Mouse (Mus musculus): ENCODE measurements at regions not wholly inside any gene's neighbourhood (a gene's known extent, or its start where the extent isn't known, plus 50 kb on each side); places are given as distances from the start of the nearest gene placed in this dataset.

- no peaks in the 10 kb centered on the region for H3K4me1 ChIP-seq (ENCODE audit: control insufficient read depth, insufficient read depth, low read length)
- ATAC-seq (ENCODE audit: low FRiP score) (no peak), DNase-seq (ENCODE audit: low spot score, missing footprints) (peak; percentile 60)
- no peaks in the 10 kb centered on the region for H3K27me3 ChIP-seq (ENCODE audit: control insufficient read depth, insufficient read depth, low read length)
- no peak overlapping the region for H3K4me2 ChIP-seq
- 89% methylated on average over 7 of the region's 7 CpGs for WGBS
- no peaks in the 10 kb centered on the region for H3K36me3 ChIP-seq (ENCODE audit: control insufficient read depth, insufficient read depth, low read length)
- no peak overlapping the region for H3K9ac ChIP-seq (ENCODE audit: low read length)
- H3K9me3 ChIP-seq (ENCODE audit: control insufficient read depth, low read length) = no peaks in the 10 kb centered on the region
- no peak overlapping the region for H3K27ac ChIP-seq (ENCODE audit: low read depth, low read length)
- H3K4me3 ChIP-seq (ENCODE audit: low read depth, low read length) = no peak overlapping the region
Measured at GRCm38 (mm10) chr13:119069581-119069936, 358.8 kb upstream of the Paip1 start.

- Histone ChIP-seq H3K9ac (ENCODE audit: low read length) (no peak overlapping the region), H3K27ac (ENCODE audit: low read depth, low read length) (no peak overlapping the region), H3K36me3 (ENCODE audit: control insufficient read depth, insufficient read depth, low read length) (no peaks in the 10 kb centered on the region), H3K9me3 (ENCODE audit: control insufficient read depth, low read length) (no peaks in the 10 kb centered on the region), H3K4me3 (ENCODE audit: low read depth, low read length) (no peak overlapping the region), H3K27me3 (ENCODE audit: control insufficient read depth, insufficient read depth, low read length) (no peaks in the 10 kb centered on the region), H3K4me2 (no peak overlapping the region), H3K4me1 (ENCODE audit: control insufficient read depth, insufficient read depth, low read length) (no peaks in the 10 kb centered on the region)
- WGBS = 87% methylated on average over 4 of the region's 4 CpGs
- DNase-seq (ENCODE audit: low spot score, missing footprints) = peak; percentile 6
- ATAC-seq (ENCODE audit: low FRiP score) = no peak
Measured at GRCm38 (mm10) chr13:119079243-119079642, 349.2 kb upstream of the Paip1 start.

GRCm38 (mm10) chr13:119081691-119082090 lies 346.7 kb upstream of the Paip1 start:
- no peak overlapping the region for H3K27ac ChIP-seq (ENCODE audit: low read depth, low read length)
- DNase-seq (ENCODE audit: low spot score, missing footprints) (peak; percentile 81), ATAC-seq (ENCODE audit: low FRiP score) (no peak)
- H3K9ac ChIP-seq (ENCODE audit: low read length) = no peak overlapping the region
- no peaks in the 10 kb centered on the region for H3K36me3 ChIP-seq (ENCODE audit: control insufficient read depth, insufficient read depth, low read length)
- H3K4me2 ChIP-seq = no peak overlapping the region
- no peaks in the 10 kb centered on the region for H3K9me3 ChIP-seq (ENCODE audit: control insufficient read depth, low read length)
- WGBS = 62% methylated on average over 1 of the region's 1 CpGs
- H3K4me3 ChIP-seq (ENCODE audit: low read depth, low read length) = no peak overlapping the region
- no peaks in the 10 kb centered on the region for H3K4me1 ChIP-seq (ENCODE audit: control insufficient read depth, insufficient read depth, low read length)
- H3K27me3 ChIP-seq (ENCODE audit: control insufficient read depth, insufficient read depth, low read length) = no peaks in the 10 kb centered on the region

GRCm38 (mm10) chr13:119117906-119118305 lies 310.5 kb upstream of the Paip1 start:
- Histone ChIP-seq H3K9me3 (ENCODE audit: control insufficient read depth, low read length) (no peaks in the 10 kb centered on the region), H3K27ac (ENCODE audit: low read depth, low read length) (no peak overlapping the region), H3K36me3 (ENCODE audit: control insufficient read depth, insufficient read depth, low read length) (no peaks in the 10 kb centered on the region), H3K4me2 (no peak overlapping the region), H3K4me3 (ENCODE audit: low read depth, low read length) (no peak overlapping the region), H3K9ac (ENCODE audit: low read length) (no peak overlapping the region), H3K27me3 (ENCODE audit: control insufficient read depth, insufficient read depth, low read length) (no peaks in the 10 kb centered on the region), H3K4me1 (ENCODE audit: control insufficient read depth, insufficient read depth, low read length) (no peaks in the 10 kb centered on the region)
- 87% methylated on average over 3 of the region's 3 CpGs for WGBS
- ATAC-seq (ENCODE audit: low FRiP score) = no peak
- peak; percentile 2 for DNase-seq (ENCODE audit: low spot score, missing footprints)

- Histone ChIP-seq H3K9ac (ENCODE audit: low read length) (no peak overlapping the region), H3K4me3 (ENCODE audit: low read depth, low read length) (no peak overlapping the region), H3K27me3 (ENCODE audit: control insufficient read depth, insufficient read depth, low read length) (no peaks in the 10 kb centered on the region), H3K4me2 (no peak overlapping the region), H3K9me3 (ENCODE audit: control insufficient read depth, low read length) (no peaks in the 10 kb centered on the region), H3K36me3 (ENCODE audit: control insufficient read depth, insufficient read depth, low read length) (no peaks in the 10 kb centered on the region), H3K27ac (ENCODE audit: low read depth, low read length) (no peak overlapping the region), H3K4me1 (ENCODE audit: control insufficient read depth, insufficient read depth, low read length) (no peaks in the 10 kb centered on the region)
- DNase-seq (ENCODE audit: low spot score, missing footprints) (peak; percentile 67), ATAC-seq (ENCODE audit: low FRiP score) (no peak)
- 79% methylated on average over 1 of the region's 1 CpGs for WGBS
Measured at GRCm38 (mm10) chr13:119118382-119118781, 310.0 kb upstream of the Paip1 start.

GRCm38 (mm10) chr13:119140436-119140835 lies 288.0 kb upstream of the Paip1 start:
- Histone ChIP-seq H3K4me2 (no peak overlapping the region), H3K4me3 (ENCODE audit: low read depth, low read length) (no peak overlapping the region), H3K27me3 (ENCODE audit: control insufficient read depth, insufficient read depth, low read length) (no peaks in the 10 kb centered on the region), H3K36me3 (ENCODE audit: control insufficient read depth, insufficient read depth, low read length) (no peaks in the 10 kb centered on the region), H3K27ac (ENCODE audit: low read depth, low read length) (no peak overlapping the region), H3K9me3 (ENCODE audit: control insufficient read depth, low read length) (no peaks in the 10 kb centered on the region), H3K9ac (ENCODE audit: low read length) (no peak overlapping the region), H3K4me1 (ENCODE audit: control insufficient read depth, insufficient read depth, low read length) (no peaks in the 10 kb centered on the region)
- 91% methylated on average over 2 of the region's 2 CpGs for WGBS
- DNase-seq (ENCODE audit: low spot score, missing footprints) (no peak), ATAC-seq (ENCODE audit: low FRiP score) (no peak)

- no peaks in the 10 kb centered on the region for H3K36me3 ChIP-seq (ENCODE audit: control insufficient read depth, insufficient read depth, low read length)
- ATAC-seq (ENCODE audit: low FRiP score) (no peak), DNase-seq (ENCODE audit: low spot score, missing footprints) (no peak)
- H3K4me1 ChIP-seq (ENCODE audit: control insufficient read depth, insufficient read depth, low read length) = no peaks in the 10 kb centered on the region
- H3K27ac ChIP-seq (ENCODE audit: low read depth, low read length) = no peak overlapping the region
- WGBS = 0% methylated on average over 1 of the region's 1 CpGs
- no peak overlapping the region for H3K9ac ChIP-seq (ENCODE audit: low read length)
- no peak overlapping the region for H3K4me2 ChIP-seq
- no peaks in the 10 kb centered on the region for H3K27me3 ChIP-seq (ENCODE audit: control insufficient read depth, insufficient read depth, low read length)
- H3K4me3 ChIP-seq (ENCODE audit: low read depth, low read length) = no peak overlapping the region
- H3K9me3 ChIP-seq (ENCODE audit: control insufficient read depth, low read length) = no peaks in the 10 kb centered on the region
Measured at GRCm38 (mm10) chr13:119143351-119143750, 285.1 kb upstream of the Paip1 start.

GRCm38 (mm10) chr13:119145713-119146112 lies 282.7 kb upstream of the Paip1 start:
- ATAC-seq (ENCODE audit: low FRiP score) (no peak), DNase-seq (ENCODE audit: low spot score, missing footprints) (no peak)
- Histone ChIP-seq H3K27ac (ENCODE audit: low read depth, low read length) (no peak overlapping the region), H3K4me3 (ENCODE audit: low read depth, low read length) (no peak overlapping the region), H3K9me3 (ENCODE audit: control insufficient read depth, low read length) (no peaks in the 10 kb centered on the region), H3K36me3 (ENCODE audit: control insufficient read depth, insufficient read depth, low read length) (no peaks in the 10 kb centered on the region), H3K4me2 (no peak overlapping the region), H3K4me1 (ENCODE audit: control insufficient read depth, insufficient read depth, low read length) (no peaks in the 10 kb centered on the region), H3K9ac (ENCODE audit: low read length) (no peak overlapping the region), H3K27me3 (ENCODE audit: control insufficient read depth, insufficient read depth, low read length) (no peaks in the 10 kb centered on the region)
- 76% methylated on average over 4 of the region's 4 CpGs for WGBS

GRCm38 (mm10) chr13:119147701-119148100 lies 280.7 kb upstream of the Paip1 start:
- WGBS = 84% methylated on average over 3 of the region's 3 CpGs
- no peaks in the 10 kb centered on the region for H3K4me1 ChIP-seq (ENCODE audit: control insufficient read depth, insufficient read depth, low read length)
- ATAC-seq (ENCODE audit: low FRiP score) (no peak), DNase-seq (ENCODE audit: low spot score, missing footprints) (no peak)
- no peak overlapping the region for H3K27ac ChIP-seq (ENCODE audit: low read depth, low read length)
- no peak overlapping the region for H3K4me2 ChIP-seq
- no peaks in the 10 kb centered on the region for H3K36me3 ChIP-seq (ENCODE audit: control insufficient read depth, insufficient read depth, low read length)
- H3K9ac ChIP-seq (ENCODE audit: low read length) = no peak overlapping the region
- no peak overlapping the region for H3K4me3 ChIP-seq (ENCODE audit: low read depth, low read length)
- H3K9me3 ChIP-seq (ENCODE audit: control insufficient read depth, low read length) = no peaks in the 10 kb centered on the region
- H3K27me3 ChIP-seq (ENCODE audit: control insufficient read depth, insufficient read depth, low read length) = no peaks in the 10 kb centered on the region

- ATAC-seq (ENCODE audit: low FRiP score) = no peak; the same call in 1 of the 2 replicates
- WGBS = 83% methylated on average over 4 of the region's 4 CpGs
- no peak overlapping the region for H3K27ac ChIP-seq (ENCODE audit: low read depth, low read length)
Measured at GRCm38 (mm10) chr13:119149141-119149540, 279.3 kb upstream of the Paip1 start.

More at GRCm38 (mm10) chr13:119149141-119149540, 279.3 kb upstream of the Paip1 start:
- Histone ChIP-seq H3K9ac (ENCODE audit: low read length) (no peak overlapping the region), H3K9me3 (ENCODE audit: control insufficient read depth, low read length) (no peaks in the 10 kb centered on the region), H3K4me1 (ENCODE audit: control insufficient read depth, insufficient read depth, low read length) (no peaks in the 10 kb centered on the region), H3K27me3 (ENCODE audit: control insufficient read depth, insufficient read depth, low read length) (no peaks in the 10 kb centered on the region), H3K36me3 (ENCODE audit: control insufficient read depth, insufficient read depth, low read length) (no peaks in the 10 kb centered on the region), H3K4me2 (no peak overlapping the region), H3K4me3 (ENCODE audit: low read depth, low read length) (no peak overlapping the region)
- DNase-seq (ENCODE audit: low spot score, missing footprints) = no peak
